33 mouse cellular contexts compared by ENCODE assay signal in the genomic region with DNA sequence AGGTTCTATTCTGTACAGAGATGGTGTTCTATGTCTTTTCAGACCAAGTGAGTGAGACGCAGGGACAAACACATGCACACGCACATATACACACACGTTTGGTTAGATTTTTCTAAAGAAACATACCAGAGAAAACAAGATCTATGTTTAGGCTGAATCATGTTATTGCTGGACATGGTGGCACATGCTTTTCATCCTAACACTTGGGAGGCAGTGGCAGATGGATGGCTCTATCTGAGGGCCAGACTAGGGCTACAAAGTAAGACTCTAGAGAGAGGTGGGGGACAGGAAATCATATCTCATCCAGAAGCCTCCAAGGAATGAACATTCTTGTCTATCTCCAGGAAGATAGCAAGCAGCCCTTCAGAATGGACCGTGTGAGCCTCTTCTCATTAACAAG. TPM values are rescaled to one million over a fixed set of nuclear protein-coding genes. Genes with fewer than 3 reads are reported as not detected.
"Had no signal": no experiment of that assay in that cellular context is flagged by ENCODE, and none has a peak within 500 bp of the region (broad histone marks: within the 10 kb centered on the region; RNA-seq: fewer than 3 reads in every experiment).

No protein-coding gene starts in this region.

- H3K36me3 ChIP-seq: embryonic facial prominence, embryonic 10.5 days; embryonic facial prominence, embryonic 12.5 days; embryonic facial prominence, embryonic 13.5 days; embryonic facial prominence, embryonic 15.5 days; forebrain, embryonic 12.5 days; forebrain, embryonic 15.5 days had no signal

- H3K4me3 ChIP-seq: embryonic facial prominence, embryonic 10.5 days; embryonic facial prominence, embryonic 12.5 days; embryonic facial prominence, embryonic 13.5 days; embryonic facial prominence, embryonic 15.5 days; erythroblast, embryonic 14.5 days; forebrain, embryonic 12.5 days; forebrain, embryonic 13.5 days; forebrain, embryonic 15.5 days; gastrocnemius, adult 2 months; heart, adult 2 months had no signal

- H3K9me3 ChIP-seq: embryonic facial prominence, embryonic 15.5 days; forebrain, embryonic 13.5 days; forebrain, embryonic 15.5 days had no signal

- H3K27ac ChIP-seq: embryonic facial prominence, embryonic 10.5 days; embryonic facial prominence, embryonic 12.5 days; embryonic facial prominence, embryonic 13.5 days; embryonic facial prominence, embryonic 15.5 days; forebrain, embryonic 12.5 days; forebrain, embryonic 13.5 days; forebrain, embryonic 15.5 days; gastrocnemius, adult 2 months; heart, adult 2 months had no signal

- H3K4me2 ChIP-seq: embryonic facial prominence, embryonic 12.5 days; embryonic facial prominence, embryonic 13.5 days; embryonic facial prominence, embryonic 15.5 days; forebrain, embryonic 12.5 days; forebrain, embryonic 13.5 days; forebrain, embryonic 15.5 days had no signal

- H3K4me1 ChIP-seq: embryonic facial prominence, embryonic 10.5 days; embryonic facial prominence, embryonic 12.5 days; forebrain, embryonic 12.5 days; forebrain, embryonic 13.5 days; forebrain, embryonic 15.5 days had no signal

- DNase-seq: cerebellum, adult 2 months; cerebellum, adult 8-10 months; cerebellum, adult 9-10 months; cerebellum, adult 9-11 months; cerebellum, postnatal 10 days; cerebellum, postnatal 14 days; cerebellum, postnatal 25 days; cerebellum, postnatal 36 days; embryo, embryonic 11 days; forebrain, postnatal 0 days; gastrocnemius, adult 2 months; gastrocnemius, postnatal 10 days; gastrocnemius, postnatal 14 days; gastrocnemius, postnatal 25 days; gastrocnemius, postnatal 36 days; heart, adult 11 months; heart, adult 18-20 months; heart, adult 2 months had no signal

- ATAC-seq: forebrain, embryonic 13.5 days; forebrain, embryonic 14.5 days; forebrain, embryonic 15.5 days; forebrain, embryonic 16.5 days; forebrain, postnatal 0 days had no signal

- H3K9ac ChIP-seq: embryonic facial prominence, embryonic 12.5 days; embryonic facial prominence, embryonic 13.5 days; embryonic facial prominence, embryonic 15.5 days; forebrain, embryonic 12.5 days; forebrain, embryonic 13.5 days; forebrain, embryonic 15.5 days; forebrain, postnatal 0 days had no signal

RNA-seq across cellular contexts. Expression of gene Hoxb13, which starts 13.1 kb away (rescaled TPM):
- polyA plus RNA-seq: cerebellum, adult 2 months; cortical plate, adult 2 months; embryonic facial prominence, embryonic 10.5 days; embryonic facial prominence, embryonic 11.5 days; embryonic facial prominence, embryonic 12.5 days; embryonic facial prominence, embryonic 13.5 days; embryonic facial prominence, embryonic 14.5 days; embryonic facial prominence, embryonic 15.5 days; forebrain, embryonic 11.5 days; forebrain, embryonic 12.5 days; forebrain, embryonic 13.5 days; forebrain, embryonic 14.5 days; forebrain, embryonic 15.5 days; forebrain, postnatal 0 days; frontal cortex, adult 2 months; heart, adult 2 months had no signal

RNA-seq across cellular contexts. Expression of gene Ttll6, which starts 47.5 kb away (rescaled TPM):
- polyA plus RNA-seq: embryonic facial prominence, embryonic 10.5 days; embryonic facial prominence, embryonic 11.5 days; erythroblast, embryonic 14.5 days; forebrain, embryonic 11.5 days had no signal
